Mouse (Mus musculus) urinary bladder, postnatal 25 days (tissue): Measurements from ENCODE around the gene Lpp.

Source experiments
- DNase-seq: peaks from one replicate; pipeline ENCODE4 v3.0.0; 2022; ENCODE audit warnings: low spot score

Gene Lpp

GRCm38 (mm10) chr16:24625576-24625975, 232.3 kb downstream of the Lpp start:
- DNase-seq, result no peak

- no peak for DNase-seq
These were observed 235.5 kb downstream of the Lpp start for GRCm38 (mm10) chr16:24628779-24629178.

DNA sequence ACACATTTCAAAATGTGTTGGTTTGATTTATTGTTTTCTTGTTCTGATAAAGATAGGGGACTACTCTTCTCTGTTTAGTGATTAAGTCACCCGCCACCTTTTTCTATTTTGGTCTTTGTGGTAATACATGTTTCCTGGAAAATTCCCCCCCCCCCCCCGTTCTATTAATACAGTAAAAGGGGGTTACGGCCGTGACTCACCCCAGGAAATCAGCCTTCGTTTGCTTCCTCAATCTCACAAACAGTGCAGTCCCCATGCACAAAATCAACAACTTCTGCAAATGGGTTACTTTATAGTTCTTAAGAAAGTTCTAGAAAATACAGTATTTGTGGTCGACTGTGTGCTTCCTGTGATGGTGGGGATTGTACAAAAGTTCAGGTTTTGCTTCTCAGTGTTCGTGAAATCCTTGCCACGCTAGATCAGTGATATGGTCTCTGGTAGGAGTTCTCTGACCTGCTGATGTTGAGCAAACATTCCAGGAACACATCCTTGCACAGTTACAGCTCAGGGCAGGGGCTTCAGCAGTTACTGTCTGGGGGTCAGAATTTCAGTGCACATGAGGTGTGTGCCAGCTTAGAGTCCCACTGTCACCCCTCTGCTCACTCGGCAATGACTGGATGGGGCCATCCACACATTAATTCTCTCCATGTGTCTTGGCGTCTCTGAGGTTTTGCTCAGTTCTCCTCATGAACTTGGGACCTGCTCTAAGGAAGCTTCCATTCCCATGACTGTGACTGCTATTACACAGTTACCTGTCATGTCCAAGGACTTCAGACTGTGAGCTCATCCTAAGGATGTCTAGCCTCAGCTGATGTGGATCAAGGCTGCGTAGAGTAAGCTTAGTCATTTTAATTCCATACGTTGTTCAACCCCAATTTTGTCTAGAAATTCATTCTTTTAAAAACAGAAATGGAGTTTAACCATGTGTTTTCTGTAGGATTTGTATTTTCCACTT, 236.2 kb downstream of the Lpp start:
- DNase-seq, result no peak

DNA sequence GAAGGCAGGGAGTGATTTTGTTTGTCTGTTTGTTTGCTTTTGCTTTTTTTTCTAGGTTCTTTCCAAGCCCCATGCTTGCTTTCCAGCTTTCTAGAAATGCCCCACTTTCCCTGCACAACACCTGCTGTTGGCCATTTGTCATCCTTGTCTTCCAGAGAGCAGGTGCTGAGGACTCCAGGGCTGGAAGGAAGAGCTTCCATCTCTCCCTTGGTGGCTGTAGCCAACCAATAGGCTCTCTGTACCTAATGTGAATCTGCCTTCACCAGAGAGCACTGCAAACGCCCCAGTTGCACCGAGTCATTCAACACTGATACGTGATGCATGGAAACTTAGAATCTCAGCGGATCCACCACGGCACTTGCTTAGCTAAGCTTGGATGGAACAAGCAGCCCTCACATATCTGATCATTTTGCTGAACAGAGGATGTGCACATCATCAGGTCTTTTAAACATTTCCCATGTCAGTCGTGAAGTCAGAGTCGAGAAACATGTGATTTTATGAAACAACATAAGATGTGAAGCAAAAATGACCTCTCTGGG, 242.1 kb downstream of the Lpp start:
- no peak for DNase-seq

- no peak for DNase-seq
These were observed 243.6 kb downstream of the Lpp start for GRCm38 (mm10) chr16:24636894-24637293.

- DNase-seq, result no peak
These were observed 247.9 kb downstream of the Lpp start for GRCm38 (mm10) chr16:24641003-24641797.

- DNase-seq, result no peak
These were observed 249.8 kb downstream of the Lpp start for GRCm38 (mm10) chr16:24643024-24643635.

GRCm38 (mm10) chr16:24644154-24644553, 250.8 kb downstream of the Lpp start:
- DNase-seq, result no peak

DNA sequence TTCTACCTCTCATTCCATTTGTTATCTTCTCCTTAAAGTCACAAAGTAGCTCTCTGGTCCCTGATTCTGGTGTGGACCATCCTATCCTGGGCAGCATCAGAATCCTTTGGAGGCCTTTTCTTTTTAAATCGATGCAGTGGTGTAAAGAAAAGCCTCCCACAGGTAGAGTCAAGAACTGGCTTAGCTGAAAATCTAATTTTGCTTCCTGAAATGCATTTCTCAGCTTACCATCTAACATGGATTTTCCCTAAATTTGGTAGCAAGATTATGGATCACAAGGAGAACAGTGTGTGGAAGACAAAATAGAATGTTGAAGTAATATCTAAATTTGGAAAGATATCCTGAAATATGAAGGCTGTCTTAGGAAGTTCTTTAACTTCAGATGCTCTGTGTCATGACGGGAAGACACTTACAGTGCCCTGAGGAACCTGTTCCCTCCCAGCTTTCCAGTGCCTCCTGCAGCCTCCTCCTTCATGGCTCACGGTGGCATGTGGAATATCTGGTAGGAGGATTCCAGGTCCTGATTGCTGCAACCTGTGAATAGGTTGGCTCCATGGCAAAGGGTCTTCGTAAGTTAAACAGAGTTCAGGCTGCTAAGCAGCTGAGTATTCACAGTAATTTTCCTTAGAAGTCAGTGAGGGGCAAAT, 251.6 kb downstream of the Lpp start:
- no peak for DNase-seq

DNA sequence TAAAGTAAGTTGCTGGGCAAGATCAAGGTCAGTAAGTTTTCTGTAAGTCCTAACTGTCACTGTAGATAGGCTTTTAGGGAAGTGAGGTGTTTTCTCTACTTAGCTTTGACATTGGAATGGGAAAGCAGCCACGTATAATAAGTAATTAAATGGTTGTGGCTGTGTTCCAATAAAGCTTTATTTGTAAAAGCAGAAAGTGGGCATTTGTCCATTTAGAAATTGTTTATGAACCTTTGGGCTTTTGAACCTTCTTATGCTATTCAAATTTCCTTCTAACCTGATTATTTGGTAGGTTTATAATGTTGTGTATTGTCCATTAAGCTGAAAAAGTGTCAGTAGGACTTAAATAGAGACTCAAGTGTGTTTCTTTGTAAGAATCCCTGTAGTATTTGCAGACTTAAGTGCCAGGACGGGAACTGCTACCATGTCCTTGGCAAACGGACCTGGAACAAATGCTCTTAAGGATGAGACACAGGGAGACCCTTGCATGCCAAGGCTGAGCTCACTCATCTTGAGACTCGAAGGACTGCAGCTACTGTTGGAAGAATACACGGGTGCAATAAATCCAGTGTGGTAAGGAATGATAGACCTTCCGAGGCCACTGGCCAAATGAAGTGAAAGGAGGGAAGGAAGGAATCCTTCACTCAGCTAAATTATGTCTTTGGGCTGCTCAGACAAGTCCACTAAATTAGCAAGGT, 252.7 kb downstream of the Lpp start:
- no peak for DNase-seq

GRCm38 (mm10) chr16:24651655-24652654, 258.6 kb downstream of the Lpp start:
- no peak for DNase-seq

DNA sequence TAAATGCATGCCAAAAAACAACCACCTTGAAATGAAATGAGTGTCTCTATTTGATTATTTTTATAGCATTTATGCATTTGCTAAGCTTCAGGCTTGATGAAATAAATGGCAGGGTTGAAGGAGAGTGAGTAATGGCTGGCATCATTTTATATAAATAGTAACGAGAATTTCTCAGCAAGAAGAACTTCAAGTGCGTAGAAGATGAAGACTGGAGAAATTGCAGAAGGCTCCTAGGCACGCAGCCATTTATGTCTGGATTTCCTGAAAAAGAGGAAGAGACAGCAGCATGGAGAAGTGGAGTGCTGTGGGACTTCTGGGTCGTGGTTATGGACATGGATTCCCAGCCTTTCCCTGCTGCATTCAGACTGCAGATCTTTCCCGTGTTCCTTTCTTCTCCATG, 259.7 kb downstream of the Lpp start:
- no peak for DNase-seq

DNA sequence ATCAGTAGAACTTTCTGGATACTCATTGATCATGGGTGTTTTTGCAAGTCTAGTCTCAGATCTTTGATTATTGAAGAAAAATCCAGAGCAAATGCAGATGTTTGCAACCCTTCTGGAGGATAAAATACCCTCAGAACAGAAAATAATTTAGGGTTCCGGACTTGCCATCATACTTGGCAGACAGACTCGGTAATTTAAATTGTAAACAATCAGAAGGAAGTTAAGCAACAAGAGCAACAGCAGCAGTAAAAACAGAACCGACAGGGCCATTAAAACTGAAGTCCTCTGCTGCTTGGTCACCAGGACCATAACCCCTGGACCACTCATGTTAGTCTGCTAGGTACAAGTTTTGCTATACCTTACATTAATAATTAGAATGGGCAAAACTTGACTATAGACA, 261.8 kb downstream of the Lpp start:
- DNase-seq, result no peak

GRCm38 (mm10) chr16:24656026-24656425, 262.7 kb downstream of the Lpp start:
- no peak for DNase-seq

DNA sequence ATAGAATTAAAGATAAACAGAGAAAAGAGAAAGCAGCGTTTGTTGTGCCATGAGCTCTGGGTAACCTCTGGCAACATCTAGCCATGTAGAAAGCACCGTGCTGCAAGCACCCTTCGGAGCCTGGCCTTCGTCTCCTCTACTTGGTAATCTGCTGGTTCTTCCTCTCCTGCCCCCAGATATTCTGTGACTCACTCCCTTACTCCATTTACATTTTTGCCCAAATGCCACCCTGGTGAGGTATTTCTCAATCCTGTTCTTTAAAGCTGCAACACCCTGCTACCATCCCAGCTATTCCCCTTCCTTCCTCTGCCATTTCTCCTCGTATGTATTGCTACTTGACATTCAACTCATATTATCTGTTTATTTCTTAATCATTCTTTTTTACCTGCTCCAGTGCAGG, 263.4 kb downstream of the Lpp start:
- DNase-seq, result no peak

DNA sequence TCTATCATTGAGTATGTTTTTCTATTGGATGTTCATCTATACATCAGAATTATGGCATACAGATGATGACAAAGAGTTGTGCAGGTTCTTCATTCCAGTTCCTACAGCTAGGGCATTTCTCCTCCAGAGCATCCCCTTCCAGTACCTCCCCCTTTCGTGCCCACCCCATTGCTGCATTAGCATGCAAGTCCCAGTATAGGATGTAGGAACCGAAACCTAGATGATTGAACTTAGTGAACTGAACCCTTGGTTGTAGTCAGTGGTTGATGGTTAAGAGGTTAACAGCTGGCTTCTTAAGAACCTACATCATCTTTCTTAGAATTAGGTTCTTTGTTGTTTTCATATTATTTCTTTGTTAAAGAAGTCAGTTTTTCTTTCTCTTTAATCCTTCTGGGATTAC, 265.7 kb downstream of the Lpp start:
- DNase-seq, result no peak

- DNase-seq, result no peak
These were observed 270.8 kb downstream of the Lpp start for GRCm38 (mm10) chr16:24664131-24664530.

GRCm38 (mm10) chr16:24669718-24670460, 276.6 kb downstream of the Lpp start:
- no peak for DNase-seq

DNA sequence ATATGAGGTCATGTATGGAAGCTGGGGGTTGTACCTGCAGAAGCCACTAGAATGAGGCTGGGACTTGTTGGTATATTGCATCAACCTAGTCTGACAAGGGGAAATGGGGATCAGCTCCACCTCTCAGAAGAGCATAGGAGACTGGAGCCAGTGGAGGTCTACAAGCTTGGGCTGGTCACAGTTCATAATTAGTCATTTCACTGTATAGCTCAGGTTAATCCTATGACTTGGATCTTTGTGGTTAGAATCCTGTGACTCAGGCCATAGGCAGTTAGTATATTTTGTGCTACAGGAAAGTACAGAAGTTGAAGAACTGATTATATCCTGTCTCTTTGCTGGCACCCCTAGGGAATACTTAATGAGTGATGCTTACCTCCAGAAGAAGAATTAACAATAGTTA, 285.6 kb downstream of the Lpp start:
- DNase-seq, result no peak
